Mouse (Mus musculus) heart, embryonic 12.5 days (tissue): Measurements from ENCODE around the gene Zdhhc1. TPM values are rescaled to one million over a fixed set of nuclear protein-coding genes. Genes with fewer than 3 reads are reported as not detected.

Experiments
- ATAC-seq: fragments of 200-750 bp; cut with Nextera tagmentation; 2 replicates; pipeline ENCODE4 v1.8.0; 2017; ENCODE audit warnings: moderate TSS enrichment, moderate library complexity; ENCODE audit not compliant: insufficient number of reproducible peaks, low FRiP score
- H3K27ac ChIP-seq: fragments of 300-500 bp; sonication (generic); 2 replicates; pipeline ENCODE4 v1.5.1; 2016; ENCODE audit warnings: mild to moderate bottlenecking, moderate library complexity; ENCODE audit not compliant: poor library complexity, severe bottlenecking
- H3K27me3 ChIP-seq: fragments of 300-500 bp; sonication (generic); replicated peaks from 2 replicates; pipeline ENCODE4 v1.6.1; 2016; ENCODE audit warnings: mild to moderate bottlenecking, moderate library complexity
- H3K36me3 ChIP-seq: fragments of 300-500 bp; sonication (generic); 2 replicates; pipeline ENCODE4 v1.6.1; 2016; ENCODE audit warnings: mild to moderate bottlenecking, moderate library complexity
- H3K4me1 ChIP-seq: fragments of 300-500 bp; sonication (generic); replicated peaks from 2 replicates; pipeline ENCODE4 v1.6.1; 2016; ENCODE audit warnings: mild to moderate bottlenecking
- H3K4me2 ChIP-seq: fragments of 300-500 bp; sonication (generic); 2 replicates; pipeline ENCODE4 v1.6.1; 2016; ENCODE audit warnings: mild to moderate bottlenecking, moderate library complexity
- H3K4me3 ChIP-seq: fragments of 300-500 bp; sonication (generic); 2 replicates; pipeline ENCODE4 v1.5.1; 2016; ENCODE audit warnings: mild to moderate bottlenecking
- H3K9ac ChIP-seq: fragments of 300-500 bp; sonication (generic); 2 replicates; pipeline ENCODE4 v1.6.1; 2016; ENCODE audit warnings: mild to moderate bottlenecking, moderate library complexity
- H3K9me3 ChIP-seq: fragments of 300-500 bp; sonication (generic); replicated peaks from 2 replicates; pipeline ENCODE4 v1.6.1; 2016; ENCODE audit warnings: mild to moderate bottlenecking, moderate library complexity
- WGBS: fragments of 180-500 bp; shearing (Covaris S2); methylation state at CpG from one replicate; pipeline ENCODE4 v1.1.7; 2016; 5-methylcytosine and 5-hydroxymethylcytosine counted together
- polyA plus RNA-seq: library from polyadenylated mRNA; unstranded; fragments of >200 nt; fragmentation: Nextera tagmentation; extraction: Ambion mirVana; gene quantifications from 2 replicates; pipeline ENCODE4 v1.2.1, GENCODE M21; 2016

The Zdhhc1 gene
- polyA plus RNA-seq, 1 experiment from 2014 or later: 23.3 TPM

DNA sequence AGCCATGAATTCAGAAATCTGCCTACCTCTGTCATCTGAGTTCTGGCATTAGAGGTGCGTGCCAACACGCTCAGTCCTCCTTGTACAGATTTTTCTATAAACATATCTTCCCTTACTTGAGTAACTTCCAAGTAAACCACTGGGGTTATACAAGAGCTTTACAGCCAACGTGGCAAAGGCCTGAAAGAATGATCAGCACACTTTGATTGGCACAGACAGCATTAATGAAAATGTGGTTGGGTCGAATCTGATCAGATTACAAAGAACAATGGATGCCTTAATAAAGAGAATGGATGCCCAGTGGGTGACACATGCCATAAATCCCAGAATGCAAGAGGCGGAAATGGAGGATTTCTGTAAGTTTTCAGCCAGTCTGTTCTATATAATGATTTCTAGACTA is 60.5 kb downstream of the Zdhhc1 start:
- peaks cover 5% of the 10 kb centered on the region for H3K4me1 ChIP-seq
- no peaks in the 10 kb centered on the region for H3K27me3 ChIP-seq
- WGBS: 67% methylated on average over 5 of the region's 5 CpGs
- no peak overlapping the region for H3K9ac ChIP-seq
- H3K4me2 ChIP-seq: no peak overlapping the region
- H3K27ac ChIP-seq: no peak overlapping the region
- no peak overlapping the region for H3K4me3 ChIP-seq
- H3K36me3 ChIP-seq: no peaks in the 10 kb centered on the region
- no peak for ATAC-seq
- no peaks in the 10 kb centered on the region for H3K9me3 ChIP-seq

- Histone ChIP-seq H3K36me3 (no peaks in the 10 kb centered on the region), H3K9me3 (no peaks in the 10 kb centered on the region), H3K9ac (no peak overlapping the region), H3K27ac (no peak overlapping the region), H3K4me1 (peaks cover 5% of the 10 kb centered on the region), H3K4me2 (no peak overlapping the region), H3K27me3 (no peaks in the 10 kb centered on the region), H3K4me3 (no peak overlapping the region)
- WGBS: 71% methylated on average over 5 of the region's 5 CpGs
- no peak for ATAC-seq
Measured at GRCm38 (mm10) chr8:105434136-105434535, 62.6 kb downstream of the Zdhhc1 start.

- Histone ChIP-seq H3K4me3 (no peak overlapping the region), H3K27ac (no peak overlapping the region), H3K9me3 (no peaks in the 10 kb centered on the region), H3K9ac (no peak overlapping the region), H3K27me3 (no peaks in the 10 kb centered on the region), H3K4me1 (peaks cover 5% of the 10 kb centered on the region), H3K36me3 (no peaks in the 10 kb centered on the region), H3K4me2 (no peak overlapping the region)
- no peak for ATAC-seq
- 55% methylated on average over 5 of the region's 5 CpGs for WGBS
Measured at GRCm38 (mm10) chr8:105433511-105433910, 63.2 kb downstream of the Zdhhc1 start.

GRCm38 (mm10) chr8:105433021-105433420 is 63.7 kb downstream of the Zdhhc1 start:
- Histone ChIP-seq H3K4me3 (no peak overlapping the region), H3K9ac (no peak overlapping the region), H3K27ac (no peak overlapping the region), H3K9me3 (no peaks in the 10 kb centered on the region), H3K27me3 (no peaks in the 10 kb centered on the region), H3K36me3 (no peaks in the 10 kb centered on the region), H3K4me1 (peaks cover 5% of the 10 kb centered on the region), H3K4me2 (no peak overlapping the region)
- ATAC-seq: no peak
- 59% methylated on average over 6 of the region's 6 CpGs for whole genome bisulfite sequencing

GRCm38 (mm10) chr8:105431743-105432515 is 64.8 kb downstream of the Zdhhc1 start:
- H3K27me3 ChIP-seq: no peaks in the 10 kb centered on the region
- no peaks in the 10 kb centered on the region for H3K36me3 ChIP-seq
- no peak overlapping the region for H3K27ac ChIP-seq
- ATAC-seq: no peak
- H3K9ac ChIP-seq: no peak overlapping the region
- 62% methylated on average over 7 of the region's 7 CpGs for WGBS
- no peaks in the 10 kb centered on the region for H3K4me1 ChIP-seq
- no peaks in the 10 kb centered on the region for H3K9me3 ChIP-seq
- H3K4me2 ChIP-seq: no peak overlapping the region
- H3K4me3 ChIP-seq: no peak overlapping the region

GRCm38 (mm10) chr8:105426878-105427277 is 69.8 kb downstream of the Zdhhc1 start:
- Histone ChIP-seq H3K36me3 (no peaks in the 10 kb centered on the region), H3K27me3 (0 out of 2 replicates have a peak, but pooled peaks cover 3% of the 10 kb centered on the region), H3K9ac (no peak overlapping the region), H3K4me3 (no peak overlapping the region), H3K4me1 (no peaks in the 10 kb centered on the region), H3K4me2 (no peak overlapping the region), H3K9me3 (no peaks in the 10 kb centered on the region), H3K27ac (no peak overlapping the region)
- WGBS: 66% methylated on average over 6 of the region's 6 CpGs
- ATAC-seq: no peak

Other genes starting within 250 kb of the Zdhhc1 start
- 10.2 and 10.8 TPM in 2 replicates for gene B3gnt9, start 241.7 kb downstream of the Zdhhc1 start, polyA plus RNA-seq
- gene Tradd, start 232.3 kb downstream of the Zdhhc1 start, polyA plus RNA-seq: 16.0 and 16.6 TPM in 2 replicates
- gene Fbxl8, start 232.3 kb downstream of the Zdhhc1 start, polyA plus RNA-seq: 2.2 and 2.6 TPM in 2 replicates
- not detected in 2 replicates for gene Hsf4, start 227.1 kb downstream of the Zdhhc1 start, polyA plus RNA-seq
- gene Nol3, start 220.8 kb downstream of the Zdhhc1 start, polyA plus RNA-seq: 1.8 and 2.1 TPM in 2 replicates
- gene 4931428F04Rik, start 207.0 kb downstream of the Zdhhc1 start, polyA plus RNA-seq: 7.9 and 8.1 TPM in 2 replicates
- 16.1 and 19.5 TPM in 2 replicates for gene Exoc3l, start 200.8 kb downstream of the Zdhhc1 start, polyA plus RNA-seq
- 60.8 and 64.1 TPM in 2 replicates for gene E2f4, start 199.2 kb downstream of the Zdhhc1 start, polyA plus RNA-seq
- 2.8 and 3.3 TPM in 2 replicates for gene Elmo3, start 191.3 kb downstream of the Zdhhc1 start, polyA plus RNA-seq
- 1.3 TPM in 2 replicates for gene Lrrc29, start 170.6 kb downstream of the Zdhhc1 start, polyA plus RNA-seq
- gene Tmem208, start 170.5 kb downstream of the Zdhhc1 start, polyA plus RNA-seq: 73.5 and 80.7 TPM in 2 replicates
- gene Fhod1, start 148.9 kb downstream of the Zdhhc1 start, polyA plus RNA-seq: 1.6 and 2.0 TPM in 2 replicates
- 1.6 and 2.0 TPM in 2 replicates for gene Slc9a5, start 148.1 kb downstream of the Zdhhc1 start, polyA plus RNA-seq
- 0.23 TPM in 1 of 2 replicates, not detected in the other for gene Plekhg4, start 123.6 kb downstream of the Zdhhc1 start, polyA plus RNA-seq
- not detected in 2 replicates for gene Kctd19, start 83.4 kb downstream of the Zdhhc1 start, polyA plus RNA-seq
- gene Lrrc36, start 83.3 kb downstream of the Zdhhc1 start, polyA plus RNA-seq: 0.13 TPM in 1 of 2 replicates, not detected in the other
- gene Tppp3, start 25.4 kb downstream of the Zdhhc1 start, polyA plus RNA-seq: 13.8 and 14.4 TPM in 2 replicates
- 1.7 and 1.9 TPM in 2 replicates for gene Hsd11b2, start 21.9 kb upstream of the Zdhhc1 start, polyA plus RNA-seq
- gene Atp6v0d1, start 69.1 kb upstream of the Zdhhc1 start, polyA plus RNA-seq: 51.4 and 52.9 TPM in 2 replicates
- 32.8 and 33.4 TPM in 2 replicates for gene Ripor1, start 108.4 kb upstream of the Zdhhc1 start, polyA plus RNA-seq
- 66.1 and 75.9 TPM in 2 replicates for gene Ctcf, start 139.7 kb upstream of the Zdhhc1 start, polyA plus RNA-seq
- gene Agrp, start 140.5 kb upstream of the Zdhhc1 start, polyA plus RNA-seq: 0.51 and 0.64 TPM in 2 replicates
- gene Carmil2, start 189.4 kb upstream of the Zdhhc1 start, polyA plus RNA-seq: 0.45 and 0.54 TPM in 2 replicates
- 37.6 and 38.1 TPM in 2 replicates for gene Acd, start 204.2 kb upstream of the Zdhhc1 start, polyA plus RNA-seq
- gene Pard6a, start 204.2 kb upstream of the Zdhhc1 start, polyA plus RNA-seq: 14.0 and 14.5 TPM in 2 replicates
- gene 4933405L10Rik, start 210.8 kb upstream of the Zdhhc1 start, polyA plus RNA-seq: not detected in 2 replicates
- gene Enkd1, start 211.3 kb upstream of the Zdhhc1 start, polyA plus RNA-seq: 13.5 and 14.5 TPM in 2 replicates